Mouse (Mus musculus) G1E (cell line): ENCODE measurements at regions not wholly inside any gene's neighbourhood (a gene's known extent, or its start where the extent isn't known, plus 50 kb on each side); places are given as distances from the start of the nearest gene placed in this dataset.

Experiments
- ATAC-seq: 2 replicates; pipeline ENCODE4 v1.8.0; 2016; ENCODE audit warnings: mild to moderate bottlenecking; ENCODE audit not compliant: insufficient number of reproducible peaks, poor library complexity, low FRiP score, severe bottlenecking; ENCODE audit errors: extremely low read depth
- DNase-seq: peaks from one replicate; pipeline ENCODE4 v3.0.0; 2012; ENCODE audit warnings: low spot score
- H3K27me3 ChIP-seq: 2 replicates; pipeline ENCODE4 v1.6.1; 2012; ENCODE audit warnings: mild to moderate bottlenecking, low read length, inconsistent platforms; ENCODE audit not compliant: insufficient read depth
- H3K36me3 ChIP-seq: replicated peaks from 2 replicates; pipeline ENCODE3; 2012; ENCODE audit warnings: mild to moderate bottlenecking, inconsistent platforms
- H3K4me1 ChIP-seq: 2 replicates; pipeline ENCODE4 v1.6.1; 2012; ENCODE audit warnings: low read depth, low read length, inconsistent platforms, mixed read lengths; ENCODE audit not compliant: insufficient read depth
- H3K4me3 ChIP-seq: 2 replicates; pipeline ENCODE4 v1.5.1; 2012; ENCODE audit warnings: low read depth, mild to moderate bottlenecking, inconsistent platforms, low read length, moderate library complexity, mixed read lengths
- H3K9me3 ChIP-seq: replicated peaks from 2 replicates; pipeline ENCODE4 v1.6.1; 2012; ENCODE audit warnings: inconsistent platforms
- CTCF ChIP-seq: IDR thresholded peaks from 2 replicates; pipeline ENCODE4 v1.5.1; 2012; ENCODE audit warnings: low read depth, low read length, inconsistent platforms, mixed read lengths
- GATA1 ChIP-seq: IDR thresholded peaks from 2 replicates; pipeline ENCODE4 v1.6.1; 2012; ENCODE audit warnings: borderline replicate concordance, low read length, inconsistent platforms, mixed read lengths
- GATA2 ChIP-seq: IDR thresholded peaks from 2 replicates; pipeline ENCODE4 v1.6.1; 2012; ENCODE audit warnings: low read depth, low read length, inconsistent platforms, borderline replicate concordance
- POLR2AphosphoS5 ChIP-seq: IDR thresholded peaks from 2 replicates; pipeline ENCODE4 v1.6.1; 2012; ENCODE audit warnings: low read depth, low read length, inconsistent platforms; ENCODE audit not compliant: insufficient replicate concordance
- TAL1 ChIP-seq: conservative IDR thresholded peaks from 2 replicates; pipeline ENCODE4 v1.6.1; 2012; ENCODE audit warnings: low read depth, low read length, inconsistent platforms, mixed read lengths

DNA sequence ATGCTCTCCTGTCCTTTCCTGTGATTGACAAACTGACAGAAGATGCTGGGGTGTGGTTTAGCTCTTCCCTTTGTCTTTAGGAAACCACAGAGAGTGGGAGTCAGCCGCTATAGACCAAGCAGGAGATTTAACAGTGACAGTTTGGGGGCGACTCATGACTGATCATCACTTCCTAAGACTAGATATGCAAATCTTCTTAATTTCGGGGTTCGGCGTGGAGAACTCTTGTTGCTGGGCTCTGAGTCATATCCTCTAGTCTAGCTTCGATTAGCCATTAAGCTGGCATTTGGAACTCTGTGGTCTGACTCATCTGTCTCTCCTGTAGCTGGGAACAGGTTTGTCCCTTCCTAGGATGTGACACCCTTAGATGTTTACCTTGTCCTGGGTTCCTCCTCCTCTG is 84.6 kb upstream of the Cadm1 start:
- ATAC-seq (no peak), DNase-seq (no peak)
- H3K4me3 ChIP-seq = no peak overlapping the region
- no peaks in the 10 kb centered on the region for H3K36me3 ChIP-seq
- peaks cover 18% of the 10 kb centered on the region; the same call in 1 of the 2 replicates for H3K9me3 ChIP-seq
- H3K27me3 ChIP-seq = no peaks in the 10 kb centered on the region
- H3K4me1 ChIP-seq = no peaks in the 10 kb centered on the region
- TF ChIP-seq GATA1 = no peak
- no peak for TF ChIP-seq TAL1
- no peak for TF ChIP-seq GATA2
- no peak for TF ChIP-seq CTCF
- no peak for TF ChIP-seq POLR2AphosphoS5

DNA sequence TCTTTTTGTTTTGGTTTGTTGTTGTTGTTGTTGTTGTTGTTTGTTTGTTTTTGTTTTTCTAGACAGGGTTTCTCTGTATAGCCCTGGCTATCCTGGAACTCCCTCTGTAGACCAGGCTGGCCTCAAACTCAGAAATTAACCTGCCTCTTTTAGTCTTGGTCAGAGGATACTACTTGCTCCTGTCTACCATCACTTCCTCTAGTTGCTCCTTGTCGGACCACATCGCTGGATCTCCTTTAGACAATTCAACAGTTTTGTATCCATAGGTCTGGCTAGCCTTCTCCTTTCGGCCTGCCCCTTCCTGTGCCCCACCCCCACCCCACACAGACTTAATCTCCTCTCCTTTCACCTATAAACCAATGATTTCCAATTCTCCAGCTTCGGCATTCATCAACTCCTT is 77.2 kb upstream of the Cadm1 start:
- H3K4me3 ChIP-seq = no peak overlapping the region
- no peaks in the 10 kb centered on the region for H3K4me1 ChIP-seq
- TF ChIP-seq POLR2AphosphoS5 (no peak), TAL1 (no peak), GATA1 (no peak), GATA2 (no peak), CTCF (no peak)
- DNase-seq = no peak
- ATAC-seq = no peak
- peaks cover 2% of the 10 kb centered on the region; the same call in 1 of the 2 replicates for H3K9me3 ChIP-seq
- no peaks in the 10 kb centered on the region for H3K27me3 ChIP-seq
- no peaks in the 10 kb centered on the region for H3K36me3 ChIP-seq

DNA sequence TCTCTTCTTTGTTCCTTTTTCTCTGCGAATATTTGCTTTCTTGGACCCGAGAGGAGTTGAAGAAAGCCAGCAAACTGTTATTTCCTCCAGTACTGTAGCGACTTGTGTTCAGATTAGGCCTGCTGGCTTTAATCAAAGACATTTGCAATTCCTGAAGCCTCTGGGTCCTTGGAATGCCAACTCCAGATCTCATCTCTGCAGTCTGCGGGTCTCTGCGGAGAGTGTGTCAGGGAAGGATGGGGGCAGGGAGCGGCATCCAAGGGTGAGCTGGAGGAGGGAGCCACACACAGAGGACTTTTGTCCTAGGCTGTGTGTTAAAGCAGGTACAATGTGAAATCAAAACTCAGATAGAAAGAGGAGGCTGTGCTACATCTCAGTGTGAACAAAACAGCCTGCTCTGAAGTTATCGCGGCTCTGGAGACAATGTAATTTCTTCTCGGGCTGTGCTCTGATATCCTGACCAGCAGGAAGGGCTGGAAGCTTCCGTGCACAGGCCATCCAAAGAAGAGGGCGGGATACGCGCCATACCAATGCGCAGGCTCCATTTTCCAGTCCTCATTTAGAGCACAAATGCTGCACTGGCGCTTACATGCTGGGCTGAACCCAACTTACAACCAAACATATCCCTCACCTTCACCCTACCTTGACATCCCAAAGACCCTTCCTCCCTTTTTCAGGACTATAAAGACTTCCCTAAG is 71.1 kb upstream of the Cadm1 start:
- no peaks in the 10 kb centered on the region for H3K4me1 ChIP-seq
- H3K9me3 ChIP-seq = peaks cover 11% of the 10 kb centered on the region
- H3K36me3 ChIP-seq = no peaks in the 10 kb centered on the region
- TF ChIP-seq GATA1 (no peak), GATA2 (no peak), CTCF (no peak), POLR2AphosphoS5 (no peak), TAL1 (no peak)
- no peak for ATAC-seq
- DNase-seq = no peak
- H3K27me3 ChIP-seq = no peaks in the 10 kb centered on the region; the same call in 1 of the 2 replicates
- H3K4me3 ChIP-seq = no peak overlapping the region

DNA sequence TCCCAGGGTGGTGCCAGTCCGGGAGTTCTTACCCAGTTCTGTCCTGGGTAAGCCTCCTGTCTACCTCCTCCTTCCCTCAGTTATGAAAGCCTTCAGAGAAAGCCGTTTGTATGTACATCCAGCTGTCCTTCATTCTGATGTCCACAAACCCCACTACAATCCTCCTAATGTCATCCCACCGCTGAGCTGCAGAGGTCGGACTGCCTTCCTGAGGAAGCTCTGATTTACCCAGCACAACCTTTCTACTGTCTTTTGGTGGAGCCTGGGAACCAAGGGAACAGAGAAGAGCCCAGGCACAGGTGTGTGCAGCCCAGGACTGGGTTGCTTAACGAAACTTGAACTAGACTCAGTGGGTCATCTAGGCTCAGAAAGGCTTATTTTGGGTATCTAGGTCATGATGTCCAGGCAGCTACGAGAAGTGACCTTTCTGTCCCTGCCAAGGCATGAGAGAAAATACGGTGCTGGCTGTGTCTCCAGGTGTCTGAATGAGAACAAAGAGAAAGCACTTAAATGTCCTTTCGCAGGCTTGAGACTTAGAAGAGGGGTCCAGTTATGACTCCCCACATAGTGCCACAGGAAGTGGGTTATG is 70.4 kb upstream of the Cadm1 start:
- TF ChIP-seq TAL1 = no peak
- no peak for TF ChIP-seq POLR2AphosphoS5
- TF ChIP-seq CTCF = no peak
- TF ChIP-seq GATA2 = no peak
- TF ChIP-seq GATA1 = no peak

DNA sequence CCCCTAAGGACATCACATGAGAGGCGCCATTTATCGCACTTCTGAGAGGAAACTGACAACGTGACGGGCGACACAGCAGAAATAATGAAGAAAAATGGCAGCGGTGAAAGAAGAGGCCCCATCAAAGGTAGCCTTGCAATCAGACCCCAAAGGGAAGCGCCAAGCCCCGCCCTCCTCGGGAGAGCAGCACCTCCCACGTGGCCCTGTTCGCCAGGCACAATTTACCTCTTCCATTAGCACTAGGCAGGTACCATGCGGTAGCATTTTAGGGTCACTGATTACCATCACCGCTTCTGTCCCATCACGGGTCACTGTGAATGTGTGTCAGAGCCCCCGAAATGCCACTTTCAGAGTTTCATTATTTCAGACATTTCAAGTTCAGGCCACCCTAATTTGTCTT is 69.7 kb upstream of the Cadm1 start:
- no peaks in the 10 kb centered on the region; the same call in 1 of the 2 replicates for H3K27me3 ChIP-seq
- DNase-seq (no peak), ATAC-seq (no peak)
- peaks cover 11% of the 10 kb centered on the region for H3K9me3 ChIP-seq
- H3K36me3 ChIP-seq = no peaks in the 10 kb centered on the region
- H3K4me1 ChIP-seq = no peaks in the 10 kb centered on the region
- H3K4me3 ChIP-seq = no peak overlapping the region
- no peak for TF ChIP-seq GATA2

More for the DNA sequence above, 70.4 kb upstream of the Cadm1 start:
- H3K4me3 ChIP-seq = no peak overlapping the region
- no peaks in the 10 kb centered on the region; the same call in 1 of the 2 replicates for H3K27me3 ChIP-seq
- H3K4me1 ChIP-seq = no peaks in the 10 kb centered on the region
- no peaks in the 10 kb centered on the region for H3K36me3 ChIP-seq
- DNase-seq (no peak), ATAC-seq (no peak)
- peaks cover 11% of the 10 kb centered on the region for H3K9me3 ChIP-seq

DNA sequence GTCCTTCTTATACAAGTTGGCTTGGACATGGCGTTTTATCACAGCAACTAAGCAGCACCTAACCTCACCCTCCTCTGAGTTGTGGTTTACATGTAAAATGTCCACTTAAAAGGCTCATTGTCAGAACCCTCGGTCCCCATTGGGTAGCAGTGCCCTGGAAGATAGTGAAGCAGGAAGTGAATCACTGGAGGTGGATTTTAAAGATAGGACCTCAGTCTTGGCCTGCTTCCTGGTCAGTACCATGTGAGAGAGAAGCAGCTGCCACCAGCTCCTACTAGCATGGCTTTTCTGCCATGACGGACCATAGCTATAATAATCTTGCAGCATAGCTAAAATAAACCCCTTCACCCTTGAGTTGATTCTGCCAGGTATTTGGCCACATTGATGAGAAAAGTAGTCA is 68.1 kb upstream of the Cadm1 start:
- no peak for DNase-seq
- no peak for ATAC-seq

DNA sequence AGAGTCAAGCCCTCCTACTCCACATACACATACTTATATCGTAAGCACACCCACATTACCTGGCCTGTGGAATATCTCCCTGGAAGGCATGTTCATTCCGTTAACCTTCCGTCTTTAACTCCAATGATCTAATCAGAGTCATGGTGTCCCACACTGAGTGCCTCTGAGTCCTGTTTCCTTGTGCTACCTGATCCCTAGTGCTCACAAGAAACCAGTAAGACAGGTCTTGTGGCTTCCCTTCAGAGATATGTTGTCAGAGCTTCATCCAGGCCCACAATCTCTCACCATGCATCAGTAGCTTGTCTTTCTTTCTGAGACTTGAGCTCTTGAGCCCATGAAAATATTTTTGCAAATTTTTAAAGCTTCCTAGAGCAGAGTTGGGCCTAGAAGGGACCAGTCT is 63.2 kb upstream of the Cadm1 start:
- no peak for ATAC-seq
- Histone ChIP-seq H3K27me3 (no peaks in the 10 kb centered on the region), H3K9me3 (peaks cover 11% of the 10 kb centered on the region), H3K4me3 (no peak overlapping the region), H3K4me1 (no peaks in the 10 kb centered on the region), H3K36me3 (no peaks in the 10 kb centered on the region)
- no peak for DNase-seq
- no peak for TF ChIP-seq TAL1

More for the DNA sequence above, 68.1 kb upstream of the Cadm1 start:
- TF ChIP-seq CTCF (no peak), TAL1 (no peak), GATA1 (no peak), GATA2 (no peak), POLR2AphosphoS5 (no peak)
- Histone ChIP-seq H3K27me3 (no peaks in the 10 kb centered on the region; the same call in 1 of the 2 replicates), H3K4me3 (no peak overlapping the region), H3K36me3 (no peaks in the 10 kb centered on the region), H3K9me3 (peaks cover 15% of the 10 kb centered on the region), H3K4me1 (no peaks in the 10 kb centered on the region)
